Mouse (Mus musculus) left cerebral cortex, postnatal 14 days (tissue): ENCODE measurements around the gene Ttc29. TPM values are rescaled to one million over a fixed set of nuclear protein-coding genes. Genes with fewer than 3 reads are reported as not detected.

Experiments used
- DNase-seq, 2 experiments: peaks; one replicate each; pipeline ENCODE4 v3.0.0; 2021 to 2022; ENCODE audit warnings: low spot score in 2 of 2, mixed read lengths in 1 of 2
- intact Hi-C: fragments of 180-260 bp; cut with DNase I; formaldehyde crosslinking; loops from one replicate; pipeline ENCODE4 v1.15.1; 2025
- long read RNA-seq, 2 experiments: library from polyadenylated mRNA; stranded (forward); transcript quantifications; one replicate each; pipeline ENCODE4 v2.0.0; 2021
- total RNA-seq, 2 experiments: library from RNA; stranded (reverse); gene quantifications; 2 replicates each; pipeline ENCODE4 v1.2.3; 2021

Gene Ttc29
- not detected for total RNA-seq
- long read RNA-seq, experiment 1 = 0 reads
- long read RNA-seq, experiment 2 = 0 reads

DNA sequence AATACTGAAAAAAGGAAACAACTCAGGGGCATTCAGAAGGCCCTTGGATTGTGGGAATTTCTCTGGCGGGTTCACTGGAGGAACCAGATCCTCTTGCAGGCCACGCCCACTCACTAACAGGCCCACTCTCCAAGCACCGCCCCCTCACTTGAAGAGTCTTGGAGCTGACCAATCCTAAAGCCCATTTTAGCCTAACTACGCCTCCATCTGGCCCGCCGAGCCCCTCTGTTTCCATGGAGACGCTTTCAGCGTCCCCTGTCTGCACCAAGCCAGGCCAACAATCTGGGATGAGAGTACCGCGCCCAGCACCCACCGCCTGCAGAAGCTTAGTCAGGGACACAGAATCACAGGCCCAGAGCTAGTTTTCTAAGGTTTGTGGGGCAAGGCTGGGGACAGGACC lies at the start of gene Ttc29:
Gene Ttc29, plus strand, starts transcription at position 224 of the 400 bp plus-strand sequence.
- intact Hi-C loops = no loop called here
- DNase-seq = peak; percentile 49 to 65

DNA sequence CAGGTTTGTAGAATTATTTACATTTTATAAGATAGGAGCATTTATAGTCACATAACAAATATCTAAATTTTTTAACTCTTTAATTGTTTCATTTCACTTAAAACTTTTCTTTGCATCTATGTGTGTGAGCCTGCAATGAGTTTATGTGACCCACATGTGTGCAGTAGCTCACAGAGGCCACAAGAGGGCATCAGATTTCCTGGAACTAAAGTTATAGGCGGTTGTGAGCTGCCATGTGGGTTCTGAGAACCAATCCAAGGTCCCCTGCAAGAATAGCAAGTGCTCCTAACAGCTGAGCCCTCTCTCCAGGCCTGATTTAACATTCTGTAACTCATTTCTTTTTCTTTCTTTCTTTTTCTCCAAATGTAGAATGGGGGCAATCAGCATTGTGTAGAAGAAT lies 41.7 kb upstream of the Ttc29 start:
- intact Hi-C loops = no loop called here
- no peak for DNase-seq

DNA sequence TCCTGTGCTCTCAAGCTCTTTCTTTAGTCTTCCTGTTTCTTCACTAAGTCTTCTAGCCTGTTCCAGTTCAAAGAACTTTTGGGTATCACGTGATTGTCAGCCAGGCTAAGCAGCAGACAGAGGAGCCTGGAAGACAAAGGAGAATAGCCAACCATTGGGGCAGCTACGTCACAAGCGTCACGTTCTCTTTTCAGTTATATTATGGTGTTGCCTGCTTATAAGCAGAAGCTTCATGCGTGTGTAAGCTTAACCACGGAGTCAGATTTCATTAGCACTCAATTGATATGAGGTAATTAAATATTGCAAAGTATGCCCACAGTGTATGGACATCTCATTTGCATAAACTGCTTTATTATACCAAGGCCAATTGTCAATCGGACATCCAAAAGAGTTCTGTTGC lies 30.4 kb upstream of the Ttc29 start:
- DNase-seq = no peak
- intact Hi-C loops = no loop called here

DNA sequence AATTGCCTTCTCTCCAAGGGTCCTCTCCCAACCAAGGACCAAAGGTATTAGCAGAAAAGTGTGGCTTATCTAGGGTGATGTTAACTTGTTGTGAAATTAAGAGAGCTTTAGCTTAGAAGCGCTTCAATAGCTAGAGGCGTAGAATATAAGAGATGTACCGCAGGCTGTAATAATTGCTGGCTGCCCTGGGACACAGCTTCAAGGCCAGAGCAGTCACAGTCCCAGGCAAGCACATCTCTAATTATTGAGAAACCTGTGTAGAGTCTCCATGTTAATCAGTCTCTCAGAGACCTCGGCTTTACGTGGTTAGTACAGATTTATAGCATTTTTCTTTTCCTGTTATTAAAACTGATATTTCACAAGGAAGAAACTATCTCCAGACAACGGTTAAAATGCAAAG lies 29.7 kb upstream of the Ttc29 start:
- DNase-seq = no peak
- intact Hi-C loops = no loop called here

DNA sequence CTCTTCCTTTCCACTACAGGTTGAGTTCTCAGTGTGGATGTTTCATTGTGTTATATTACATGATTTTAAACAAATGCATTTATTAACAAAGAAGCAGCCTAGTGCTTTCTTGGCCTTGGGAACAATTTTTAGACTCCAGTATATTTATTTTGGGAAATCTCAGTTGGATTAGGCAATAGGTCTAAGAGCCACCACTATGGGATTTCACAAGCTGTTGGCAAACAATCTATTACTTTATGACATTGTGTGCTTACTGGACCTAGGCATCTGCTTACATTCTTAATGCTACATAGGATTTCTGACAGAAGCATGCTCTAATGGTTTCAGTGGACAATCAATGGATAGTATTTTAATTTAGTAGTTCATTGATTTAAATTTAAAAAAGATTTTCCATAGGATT lies 26.0 kb upstream of the Ttc29 start:
- intact Hi-C loops = no loop called here
- DNase-seq = no peak

DNA sequence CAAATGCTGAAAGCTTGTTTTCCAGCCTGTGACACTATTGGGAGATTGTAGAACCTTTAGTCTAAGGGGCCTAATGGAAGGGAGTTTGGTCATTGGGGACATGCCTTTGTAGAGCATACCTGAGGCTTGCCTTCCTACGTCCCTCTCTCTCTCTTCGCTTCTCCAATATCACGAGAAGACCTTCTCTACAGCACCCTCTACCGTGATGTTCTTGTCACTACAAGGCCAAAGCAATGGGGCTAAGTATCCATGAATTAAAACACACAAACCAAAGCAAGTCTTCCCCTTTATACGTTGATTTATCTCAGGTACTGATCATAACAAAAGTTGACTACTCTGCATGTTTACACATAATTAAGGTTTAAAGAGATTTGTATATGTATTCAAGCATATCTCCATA lies 8.9 kb upstream of the Ttc29 start:
- DNase-seq = no peak
- intact Hi-C loops = no loop called here

DNA sequence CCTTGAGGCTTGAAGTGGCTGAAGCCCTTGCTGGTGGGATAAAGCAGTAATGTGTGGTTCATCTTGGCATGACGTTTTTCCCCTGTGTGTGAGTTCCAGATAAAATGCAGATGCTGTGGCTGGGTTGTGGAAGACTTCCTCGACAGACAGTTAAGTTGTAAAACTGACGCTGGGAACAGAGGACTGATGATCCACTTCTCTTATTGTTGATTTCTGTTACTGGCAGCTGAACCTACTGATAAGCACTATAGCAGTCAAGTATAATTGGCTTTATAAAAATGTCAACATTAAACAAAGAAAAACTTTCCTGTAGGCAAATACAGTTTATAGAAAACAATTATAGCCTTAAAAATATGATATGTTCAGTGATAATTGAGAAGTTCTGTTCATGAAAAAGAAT lies 2.7 kb upstream of the Ttc29 start:
- DNase-seq = no peak
- intact Hi-C loops = no loop called here

DNA sequence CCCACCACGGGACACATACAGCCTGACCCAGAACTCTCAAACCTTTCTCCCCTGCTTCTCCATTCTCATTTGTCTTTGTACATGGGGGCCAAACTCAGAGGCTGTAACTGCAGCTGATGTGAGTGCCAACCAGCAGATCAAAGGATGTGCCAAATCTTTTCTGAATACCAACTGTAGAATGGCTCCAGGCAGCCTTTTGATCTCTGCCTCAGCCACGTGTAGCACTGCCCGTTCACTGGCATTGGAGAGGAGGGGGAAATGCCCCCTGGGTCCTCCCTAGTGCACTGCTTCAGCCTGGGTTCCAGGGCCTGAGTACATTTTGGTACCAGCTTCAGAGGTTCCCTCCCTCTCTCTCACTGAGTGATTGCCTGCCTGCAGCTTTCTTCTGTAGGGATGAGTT lies 1.5 kb downstream of the Ttc29 start:
- intact Hi-C loops = no loop called here
- DNase-seq = no peak

DNA sequence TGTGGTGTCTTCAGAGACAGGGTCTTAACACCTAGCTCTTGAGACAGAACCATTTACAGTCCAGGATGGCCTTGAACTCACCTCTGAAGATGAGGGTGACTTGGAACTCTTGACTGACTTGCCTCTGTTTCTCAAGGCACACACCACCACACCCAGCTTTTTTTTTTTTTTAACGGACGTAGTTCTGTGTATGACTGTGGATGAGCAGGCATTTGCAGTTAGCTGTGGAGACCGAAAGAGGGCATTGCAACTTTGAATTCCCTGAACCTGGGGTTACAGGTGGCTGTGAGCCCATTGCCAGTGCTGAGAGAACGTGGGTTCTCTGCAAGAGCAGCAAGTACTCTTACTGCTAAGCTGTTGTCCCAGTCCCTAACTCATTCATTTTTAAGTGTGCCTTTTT lies 13.0 kb downstream of the Ttc29 start:
- intact Hi-C loops = no loop called here

DNA sequence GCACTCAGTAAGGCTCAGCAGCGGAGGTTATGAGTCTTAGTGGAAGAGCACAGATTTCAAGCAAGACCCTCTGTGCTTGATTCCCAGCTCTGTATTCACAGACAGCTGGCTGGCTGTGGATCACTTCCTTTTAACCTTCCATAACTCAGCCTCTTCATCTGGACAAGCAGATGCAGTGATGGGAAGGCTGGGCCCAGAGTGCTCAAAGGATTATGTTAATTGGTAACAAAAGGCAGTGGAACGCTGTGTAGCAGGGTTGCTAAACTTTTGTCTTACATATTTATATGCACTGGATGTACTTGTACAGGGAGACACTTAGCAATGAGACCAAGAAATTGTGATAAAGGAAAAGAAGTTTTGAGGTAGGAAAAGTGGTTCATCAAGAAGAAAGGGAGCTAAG lies 17.6 kb downstream of the Ttc29 start:
- DNase-seq = no peak
- intact Hi-C loops = no loop called here

More for the DNA sequence above, 13.0 kb downstream of the Ttc29 start:
- DNase-seq = no peak

DNA sequence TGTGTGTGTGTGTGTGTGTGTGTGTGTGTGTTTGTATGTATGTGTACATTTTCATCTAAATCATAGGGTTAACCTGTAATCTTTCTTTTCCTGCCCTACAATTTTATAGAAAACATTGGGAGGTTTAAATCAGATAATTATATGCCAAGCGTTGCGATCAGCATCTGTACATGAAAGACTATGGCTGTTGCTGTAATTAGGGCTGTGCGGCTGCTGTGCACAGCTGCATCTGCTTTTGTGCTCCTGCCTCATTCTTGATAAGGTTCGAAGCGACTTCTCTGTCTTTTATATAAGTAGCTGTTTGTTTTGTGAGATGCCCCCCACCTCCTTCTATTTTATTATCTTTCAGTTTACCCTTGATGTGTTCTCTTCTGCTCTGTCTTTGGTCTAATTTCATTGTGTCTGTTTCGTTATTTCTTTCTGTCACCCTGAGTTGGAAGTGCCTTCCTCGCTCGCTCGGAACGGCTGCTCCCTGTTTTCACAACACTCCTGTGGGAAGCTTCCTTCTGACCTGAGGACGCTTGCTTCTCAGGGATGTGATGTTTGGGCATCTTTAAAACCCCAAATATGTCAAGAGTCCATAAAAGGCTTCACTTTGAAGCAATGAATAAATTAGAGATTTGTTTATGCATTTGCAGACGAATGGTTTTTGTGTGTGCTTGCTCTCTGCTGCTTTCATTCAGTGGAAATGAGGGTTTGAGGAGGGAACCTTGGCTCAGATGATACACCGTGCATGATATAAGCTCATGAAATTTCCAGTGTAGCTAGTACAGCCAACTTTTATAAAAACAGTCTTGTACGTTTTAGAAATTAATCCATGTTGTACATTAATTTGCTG lies 20.0 kb downstream of the Ttc29 start:
- DNase-seq = no peak
- intact Hi-C loops = no loop called here

DNA sequence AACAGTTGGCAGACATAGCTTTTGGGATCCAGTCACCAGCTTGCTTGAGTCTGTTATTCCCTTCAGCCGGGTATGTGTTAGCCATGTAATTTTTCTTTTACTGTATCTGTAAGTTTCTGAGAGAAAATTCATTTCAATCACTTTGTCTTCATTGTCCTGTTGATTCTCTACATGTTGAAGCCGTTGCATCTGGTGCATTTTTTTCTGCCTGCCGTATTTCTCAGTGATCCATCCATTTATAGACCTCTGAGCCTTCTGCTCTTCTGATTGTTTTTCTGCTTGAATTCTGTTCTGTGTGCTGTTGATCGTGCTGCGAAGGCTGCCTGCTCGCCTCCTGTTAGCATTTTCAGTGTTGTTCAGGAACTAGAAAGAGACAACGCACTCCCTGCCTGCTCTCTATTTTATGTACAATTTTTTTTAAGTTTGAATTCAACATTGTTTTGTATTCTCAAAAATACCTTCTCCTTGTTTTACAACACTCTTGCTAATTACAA lies 20.7 kb downstream of the Ttc29 start:
- intact Hi-C loops = no loop called here
- DNase-seq = no peak

DNA sequence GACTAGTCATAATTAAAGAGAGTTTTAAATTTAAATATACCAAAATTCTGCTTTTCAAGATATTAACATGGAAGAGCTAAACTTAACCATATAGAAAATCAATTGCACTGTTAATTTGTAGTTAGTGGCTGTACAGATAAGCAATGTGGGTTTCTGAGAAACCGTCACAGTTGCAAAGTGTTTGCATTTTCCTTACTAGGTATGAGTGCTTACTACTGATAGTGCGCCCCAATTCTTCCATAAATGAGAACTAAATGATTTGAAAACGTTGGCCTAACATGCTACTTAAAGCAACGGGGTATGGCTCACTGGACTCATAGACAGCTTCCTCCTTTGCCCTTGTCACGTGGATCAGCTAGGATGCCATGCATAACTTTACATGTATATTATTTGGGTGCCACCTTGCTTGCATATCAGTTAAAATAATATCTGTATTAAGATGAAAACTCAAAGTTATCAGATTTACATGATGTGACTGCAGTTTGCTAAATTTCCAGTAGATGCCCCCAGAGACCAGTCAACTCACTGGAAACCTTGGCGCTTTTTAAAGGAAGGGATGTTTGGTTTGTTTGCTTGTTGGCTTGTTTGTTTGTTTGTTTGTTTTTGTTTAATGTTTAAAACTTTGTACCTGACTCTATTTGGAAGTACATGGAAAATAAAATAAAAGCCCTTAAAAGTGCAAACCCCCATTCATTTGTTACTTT lies 25.0 kb downstream of the Ttc29 start:
- intact Hi-C loops = loop anchor here (2.0 to 5.0 kb wide), 3 partner anchors 176 to 503 kb away; no protein-coding TSS in a partner anchor
- DNase-seq = peak in 1 of 2 experiments; percentile 43

DNA sequence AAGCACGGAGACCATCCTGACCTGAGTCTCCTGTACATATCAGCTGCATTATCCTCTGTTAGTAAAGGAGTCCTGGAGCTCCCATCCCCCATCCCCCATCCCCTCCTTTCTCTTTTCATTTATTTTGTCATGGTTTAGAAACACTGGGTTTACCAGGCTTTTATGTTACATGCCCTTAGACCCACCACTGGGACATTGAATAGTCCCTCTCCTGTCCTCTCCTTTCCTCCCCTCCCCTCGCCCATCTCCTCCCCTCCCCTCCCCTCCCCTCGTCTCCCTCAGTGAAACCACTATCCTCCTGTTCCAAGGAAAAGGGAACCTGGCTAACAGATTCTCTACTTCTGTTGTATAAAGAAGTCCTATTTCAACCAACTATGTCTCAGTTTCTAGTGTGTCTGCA lies 38.0 kb downstream of the Ttc29 start:
- no peak for DNase-seq
- intact Hi-C loops = no loop called here

DNA sequence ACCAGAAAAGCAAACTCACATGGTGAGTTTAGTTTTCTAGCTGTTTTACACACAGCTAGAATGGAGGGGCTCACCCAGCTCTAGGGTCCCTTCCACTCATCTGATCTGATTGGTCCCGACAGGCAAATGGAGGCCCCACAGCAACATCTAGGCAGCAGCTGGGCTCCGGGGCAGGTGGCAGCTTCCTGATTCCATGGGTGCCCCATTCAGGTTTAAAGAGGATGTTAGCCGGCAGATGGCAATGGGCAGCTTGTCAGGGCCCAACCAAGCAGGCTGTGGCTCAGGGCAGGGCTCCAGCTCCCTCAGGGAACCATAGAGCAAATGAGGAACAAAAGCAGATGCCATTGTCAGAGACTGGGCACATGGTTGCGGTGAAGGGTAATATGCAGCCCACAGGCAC lies 41.3 kb downstream of the Ttc29 start:
- intact Hi-C loops = no loop called here
- DNase-seq = no peak

DNA sequence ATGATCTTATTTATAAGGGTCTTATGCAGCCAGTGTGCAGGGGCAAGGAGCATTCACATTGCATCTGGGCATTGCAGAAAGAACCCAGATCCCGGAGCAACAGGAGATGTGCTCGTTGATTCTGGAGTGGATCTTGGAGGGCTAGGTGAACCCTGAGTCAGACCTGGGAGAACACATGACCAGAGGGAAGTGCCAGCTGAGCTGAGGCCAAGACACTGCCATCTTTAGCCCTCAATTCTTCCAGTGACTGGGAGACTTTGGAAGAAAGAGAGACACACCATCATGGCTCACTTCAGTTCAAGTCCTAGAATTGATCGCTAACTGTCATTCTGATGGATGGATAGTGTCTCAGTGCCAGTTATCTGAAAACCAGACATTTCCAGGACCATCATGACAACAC lies 41.9 kb downstream of the Ttc29 start:
- intact Hi-C loops = no loop called here
- DNase-seq = no peak

DNA sequence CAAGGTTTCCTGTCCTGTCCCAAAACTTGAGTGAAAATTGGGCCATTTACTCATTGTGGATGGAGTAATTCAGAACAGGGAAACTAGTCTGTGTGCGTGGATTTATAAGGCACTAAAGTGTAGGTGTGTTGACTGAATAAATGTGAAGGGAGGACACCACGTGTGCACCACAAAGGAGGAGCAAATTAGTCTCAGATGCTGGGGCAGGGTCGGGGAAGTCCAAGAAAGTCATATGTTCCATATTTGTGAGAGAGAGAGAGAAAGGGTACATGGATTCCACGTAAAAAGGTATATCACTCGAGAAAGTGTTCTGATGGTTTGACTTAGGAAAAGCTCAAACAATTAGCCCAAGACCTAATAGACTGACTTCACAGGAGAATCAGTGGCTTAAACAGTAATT lies 52.4 kb downstream of the Ttc29 start:
- no peak for DNase-seq
- intact Hi-C loops = no loop called here

DNA sequence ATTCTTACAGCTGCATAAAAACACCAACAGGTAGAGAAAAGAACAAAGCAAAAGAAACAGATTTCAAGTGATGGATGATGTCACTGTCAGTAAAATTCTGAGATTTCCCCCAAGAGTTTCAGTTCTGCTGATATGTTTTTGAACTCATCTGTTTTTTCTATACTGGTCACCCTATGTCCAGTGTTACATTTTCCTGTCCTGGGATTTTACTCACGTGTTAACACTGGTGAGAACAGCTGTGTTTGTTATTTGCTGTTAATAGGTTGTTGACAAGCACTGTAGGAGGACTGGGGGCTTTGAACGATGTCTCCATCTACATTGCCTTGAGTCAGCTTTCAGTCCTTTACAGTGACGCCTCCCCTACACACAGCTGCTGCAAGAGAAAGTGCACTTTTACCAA lies 53.1 kb downstream of the Ttc29 start:
- no peak for DNase-seq
- intact Hi-C loops = no loop called here

DNA sequence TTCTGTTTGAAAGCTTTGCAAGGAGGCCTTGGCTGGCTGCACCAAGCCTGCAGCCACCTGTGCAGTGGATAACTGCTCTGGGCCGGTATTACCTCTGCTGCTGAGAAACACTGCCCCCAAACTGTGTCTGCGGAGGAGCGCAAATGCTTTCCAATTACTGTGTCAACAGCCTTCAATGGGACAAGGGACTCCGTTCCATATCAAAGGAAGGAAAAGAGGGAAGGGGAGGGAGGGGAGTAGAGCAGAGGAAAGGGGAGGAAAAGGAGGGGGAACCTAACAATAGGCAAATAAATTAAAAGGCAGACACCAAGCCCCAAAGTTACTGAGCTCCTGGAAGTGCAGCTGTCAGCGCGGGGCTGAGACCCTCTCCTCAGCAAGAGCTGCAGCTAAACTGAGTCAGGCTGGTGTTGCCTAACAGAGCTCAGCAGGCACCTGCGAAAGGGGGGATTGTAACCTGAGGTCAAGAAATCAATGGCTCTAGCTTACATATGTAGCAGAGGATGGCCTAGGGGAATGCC lies 54.9 kb downstream of the Ttc29 start:
- intact Hi-C loops = no loop called here

DNA sequence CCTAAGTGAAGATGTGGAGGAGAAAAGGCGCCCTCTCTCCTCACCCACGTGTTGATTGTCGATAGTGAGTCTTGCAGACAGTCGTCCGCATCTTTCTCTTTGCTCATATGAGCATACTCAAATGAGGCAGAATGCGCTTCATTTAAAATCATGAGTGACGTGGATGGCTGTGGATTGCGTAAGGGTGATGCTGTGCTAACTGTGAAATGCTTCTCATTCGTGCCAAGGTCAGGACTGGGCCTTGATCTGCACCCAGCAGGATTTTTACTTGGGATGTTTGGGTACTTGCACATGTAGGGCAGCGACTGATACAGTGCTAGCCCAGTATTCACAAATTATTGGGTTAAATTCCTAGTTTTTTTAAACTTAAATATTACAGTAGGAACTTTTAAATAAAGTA lies 56.2 kb downstream of the Ttc29 start:
- intact Hi-C loops = no loop called here

More for the DNA sequence above, 54.9 kb downstream of the Ttc29 start:
- no peak for DNase-seq

DNA sequence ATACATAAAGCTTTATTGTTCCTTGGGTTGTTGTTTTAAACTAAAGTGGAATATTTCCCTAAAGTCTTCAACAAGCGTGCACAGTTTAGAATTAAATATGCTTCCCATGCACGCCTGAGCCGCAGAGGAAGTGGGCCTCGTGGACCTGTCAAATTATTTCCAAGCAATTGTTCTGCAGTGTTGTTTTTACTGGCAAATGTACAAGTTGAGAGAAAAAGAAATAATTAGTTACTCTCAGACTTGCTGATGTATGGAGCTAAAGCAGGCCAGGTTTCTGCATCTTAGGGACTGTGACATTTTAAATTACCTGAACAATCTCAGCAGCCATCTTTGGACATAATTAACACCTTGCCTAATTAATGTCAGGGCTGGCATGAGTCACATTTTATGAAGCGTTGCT lies 58.3 kb downstream of the Ttc29 start:
- intact Hi-C loops = no loop called here
- DNase-seq = no peak

More for the DNA sequence above, 56.2 kb downstream of the Ttc29 start:
- no peak for DNase-seq
